Mouse (Mus musculus): ENCODE results near the gene Cfdp1. TPM values are rescaled to one million over a fixed set of nuclear protein-coding genes. Genes with fewer than 3 reads are reported as not detected.
"Not testable (repeated sequence)": the region's sequence is repeated elsewhere in the genome, so short reads cannot be mapped to it uniquely, and the experiment has no call there.

The Cfdp1 gene
- total RNA-seq, 1 experiment from 2014 or later, result 80.4 TPM

GRCm38 (mm10) chr8:111855977-111856376, 1.9 kb upstream of the Cfdp1 start:
- DNase-seq, result no peak

- DNase-seq, result not testable (repeated sequence)
These were observed 872 bp downstream of the Cfdp1 start for GRCm38 (mm10) chr8:111853219-111853618.

- no peak for DNase-seq
These were observed 7.3 kb downstream of the Cfdp1 start for GRCm38 (mm10) chr8:111846746-111847145.

- no peak for DNase-seq
These were observed 18.6 kb downstream of the Cfdp1 start for GRCm38 (mm10) chr8:111835540-111835939.

- DNase-seq, result no peak
These were observed 20.1 kb downstream of the Cfdp1 start for GRCm38 (mm10) chr8:111834011-111834410.

GRCm38 (mm10) chr8:111832983-111833382, 21.1 kb downstream of the Cfdp1 start:
- DNase-seq, result peak; percentile 12

- DNase-seq, result no peak
These were observed 22.1 kb downstream of the Cfdp1 start for GRCm38 (mm10) chr8:111831996-111832395.

- DNase-seq, result no peak
These were observed 25.5 kb downstream of the Cfdp1 start for GRCm38 (mm10) chr8:111828595-111828994.

GRCm38 (mm10) chr8:111825219-111825618, 28.9 kb downstream of the Cfdp1 start:
- DNase-seq, result peak; percentile 28

GRCm38 (mm10) chr8:111824334-111824733, 29.8 kb downstream of the Cfdp1 start:
- no peak for DNase-seq

- no peak for DNase-seq
These were observed 32.9 kb downstream of the Cfdp1 start for GRCm38 (mm10) chr8:111821199-111821598.

- DNase-seq, result no peak
These were observed 33.4 kb downstream of the Cfdp1 start for GRCm38 (mm10) chr8:111820691-111821090.

- DNase-seq, result no peak
These were observed 34.1 kb downstream of the Cfdp1 start for GRCm38 (mm10) chr8:111820018-111820417.

GRCm38 (mm10) chr8:111818556-111818955, 35.5 kb downstream of the Cfdp1 start:
- no peak for DNase-seq

- DNase-seq, result no peak
These were observed 39.0 kb downstream of the Cfdp1 start for GRCm38 (mm10) chr8:111815078-111815477.

- DNase-seq, result no peak
These were observed 40.3 kb downstream of the Cfdp1 start for GRCm38 (mm10) chr8:111813818-111814217.

- DNase-seq, result no peak
These were observed 41.3 kb downstream of the Cfdp1 start for GRCm38 (mm10) chr8:111812835-111813234.

- DNase-seq, result no peak
These were observed 43.3 kb downstream of the Cfdp1 start for GRCm38 (mm10) chr8:111810656-111811336.

- DNase-seq, result no peak
These were observed 45.0 kb downstream of the Cfdp1 start for GRCm38 (mm10) chr8:111808891-111809622.

GRCm38 (mm10) chr8:111808006-111808405, 46.1 kb downstream of the Cfdp1 start:
- DNase-seq, result no peak

- DNase-seq, result no peak
These were observed 50.7 kb downstream of the Cfdp1 start for GRCm38 (mm10) chr8:111803362-111803761.

GRCm38 (mm10) chr8:111802256-111802655, 51.8 kb downstream of the Cfdp1 start:
- no peak for DNase-seq

- DNase-seq, result no peak
These were observed 52.6 kb downstream of the Cfdp1 start for GRCm38 (mm10) chr8:111801456-111801855.

GRCm38 (mm10) chr8:111796528-111796927, 57.6 kb downstream of the Cfdp1 start:
- no peak for DNase-seq
